Mouse (Mus musculus): ENCODE measurements around the gene Fam228b. TPM values are rescaled to one million over a fixed set of nuclear protein-coding genes. Genes with fewer than 3 reads are reported as not detected.
"Not testable (repeated sequence)": the region's sequence is repeated elsewhere in the genome, so short reads cannot be mapped to it uniquely, and the experiment has no call there.

Gene Fam228b
- 3.1 and 3.5 TPM in 2 replicates for polyA plus RNA-seq (2015; fragmentation: Nextera tagmentation; extraction: Ambion mirVana)

DNA sequence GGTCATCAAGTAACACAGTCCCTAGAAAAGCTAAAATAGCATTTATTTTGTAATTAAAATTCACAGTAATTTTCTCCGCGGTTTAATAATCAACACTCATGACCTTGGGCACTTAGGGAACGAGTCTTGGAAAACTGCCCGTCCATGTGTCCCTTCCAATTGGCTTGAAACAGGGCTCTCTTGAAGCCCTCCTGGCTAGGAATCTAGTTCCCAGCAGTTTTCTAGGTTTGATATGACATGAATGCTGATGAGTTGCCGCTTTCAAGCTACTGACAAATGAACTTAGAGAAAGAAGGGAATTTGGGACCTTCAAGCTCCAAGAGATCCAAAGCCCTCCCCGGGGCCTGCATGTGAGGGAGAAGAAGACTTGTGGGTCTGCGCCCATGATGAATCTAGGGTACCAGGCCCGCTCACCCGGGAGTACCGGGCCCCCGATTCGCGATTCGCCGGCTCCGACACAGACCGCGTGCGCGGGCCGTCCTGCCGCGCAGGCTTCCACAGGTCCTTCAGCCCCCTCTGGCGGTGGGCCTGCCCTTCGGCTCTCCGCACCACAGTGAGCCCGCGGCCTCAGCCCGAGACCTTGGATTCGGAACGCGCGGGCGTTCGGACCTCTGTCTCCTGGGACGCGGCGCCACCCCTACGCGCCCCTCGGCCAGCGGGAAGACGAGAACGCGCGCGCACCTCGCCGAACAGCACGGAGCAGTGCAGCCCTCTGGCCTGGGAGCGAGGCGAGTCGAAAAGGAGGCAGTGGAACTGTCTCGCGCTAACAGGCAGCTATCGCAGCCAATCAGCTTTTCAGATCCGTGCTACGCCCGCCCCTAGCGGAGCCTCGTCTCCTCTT is at the start of gene Fam228b, which contains the start of gene Pfn4:
Gene Fam228b, minus strand, starts transcription at position 776 of the 841 bp plus-strand sequence.
Gene Pfn4, plus strand, starts transcription at position 531 of the 841 bp plus-strand sequence.
- Histone ChIP-seq H3K9ac (peak within 1 kb of the TSS; percentile 68; the same call in 1 of the 2 replicates), H3K4me3 (replicated peaks) (peak within 1 kb of the TSS; percentile 73), H3K27me3 (replicated peaks) (no peaks in the 10 kb centered on the region), H3K27ac (peak within 1 kb of the TSS; percentile 86), H3K4me1 (0 out of 2 replicates have a peak, but pooled peaks cover 3% of the 10 kb centered on the region), H3K36me3 (no peaks in the 10 kb centered on the region), H3K4me2 (peak within 1 kb of the TSS; percentile 87), H3K9me3 (no peaks in the 10 kb centered on the region)
- 2% methylated on average over 61 of the region's 61 CpGs for WGBS
- ATAC-seq (ENCODE audit: insufficient read depth, low FRiP score, low read depth), result peak; percentile 97

DNA sequence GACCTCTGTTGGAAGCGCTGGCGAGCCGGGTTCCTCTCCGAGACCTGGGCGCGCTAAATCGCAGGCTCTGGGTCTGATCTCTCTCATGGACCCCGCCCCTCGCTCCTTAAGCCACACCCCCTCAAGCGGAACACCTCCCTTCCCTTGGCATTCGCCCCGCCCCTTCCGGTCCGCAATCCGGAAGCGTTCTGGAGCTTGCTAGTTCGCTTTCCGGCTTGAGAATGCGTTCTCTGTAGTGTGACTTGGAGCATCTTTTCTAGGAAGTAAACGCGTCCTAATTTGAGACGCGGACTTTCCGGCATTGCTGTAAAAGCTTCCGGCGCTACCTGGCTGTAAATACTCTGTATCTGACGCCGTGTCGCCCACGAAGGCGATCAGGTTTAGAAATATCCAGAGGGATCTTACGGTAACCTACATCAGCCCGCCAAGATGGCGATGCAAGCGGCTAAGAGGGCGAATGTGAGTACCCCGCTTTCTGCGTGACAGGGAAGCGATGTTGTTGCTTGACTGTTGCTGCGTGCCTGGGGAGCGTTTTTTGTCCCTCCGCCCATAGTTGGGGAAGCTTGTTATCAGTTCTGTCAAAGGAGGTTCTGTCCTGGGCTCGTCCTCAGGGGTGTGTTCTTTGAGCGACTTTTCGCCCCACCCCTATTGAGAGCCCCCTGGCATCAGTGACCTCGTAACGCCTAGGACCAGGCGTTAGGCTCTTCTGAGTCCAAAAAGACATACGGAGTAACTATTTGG is 48.5 kb upstream of the Fam228b start, which contains the start of gene Sf3b6:
Gene Sf3b6, plus strand, starts transcription at position 184 of the 741 bp plus-strand sequence.
- Histone ChIP-seq H3K4me2 (peak within 1 kb of the TSS; percentile 78), H3K9ac (peak within 1 kb of the TSS; percentile 74), H3K9me3 (no peaks in the 10 kb centered on the region), H3K27me3 (replicated peaks) (no peaks in the 10 kb centered on the region), H3K4me1 (peaks cover 6% of the 10 kb centered on the region; the same call in 1 of the 2 replicates), H3K4me3 (replicated peaks) (peak within 1 kb of the TSS; percentile 75), H3K36me3 (0 out of 2 replicates have a peak, but pooled peaks cover 6% of the 10 kb centered on the region), H3K27ac (peak within 1 kb of the TSS; percentile 97)
- ATAC-seq (ENCODE audit: insufficient read depth, low FRiP score, low read depth), result peak; percentile 97
- WGBS, result under 1% methylated on average over 49 of the region's 49 CpGs

DNA sequence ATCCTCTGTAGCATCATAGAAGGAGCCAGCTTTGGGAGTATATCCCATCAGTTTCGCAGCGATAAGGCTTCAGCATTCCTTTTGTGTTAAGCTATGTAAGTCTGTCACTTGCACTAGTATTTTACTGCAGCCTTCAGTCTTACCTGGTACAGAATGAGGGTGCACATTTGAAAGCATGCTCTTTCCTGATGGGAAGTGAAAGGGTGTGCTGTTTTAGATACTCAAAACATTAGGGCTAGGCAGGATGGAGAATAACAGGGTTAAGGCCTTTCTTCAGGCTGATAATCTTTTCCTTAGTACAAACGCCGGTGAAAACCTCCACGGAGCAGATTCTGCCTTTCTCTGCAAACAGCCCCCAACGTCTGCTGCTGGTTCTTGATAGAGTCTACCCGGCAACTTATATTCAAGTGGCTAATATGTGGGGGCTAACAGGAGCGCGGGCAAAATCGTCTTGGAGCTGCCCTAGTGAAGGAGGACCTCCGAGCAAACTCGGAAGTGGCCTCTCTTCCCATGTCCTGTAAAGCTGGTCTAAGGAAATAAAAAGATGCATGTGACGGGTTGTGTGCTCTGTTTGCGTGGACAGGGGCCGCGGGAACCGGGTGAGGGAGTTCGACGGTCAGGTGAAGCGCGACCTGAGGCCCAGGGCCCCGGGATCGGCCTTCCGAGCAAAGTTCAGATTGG is 47.8 kb upstream of the Fam228b start:
- Histone ChIP-seq H3K9me3 (no peaks in the 10 kb centered on the region), H3K4me1 (peaks cover 6% of the 10 kb centered on the region; the same call in 1 of the 2 replicates), H3K27ac (peak overlapping the region; percentile 97), H3K36me3 (0 out of 2 replicates have a peak, but pooled peaks cover 5% of the 10 kb centered on the region), H3K4me2 (peak overlapping the region; percentile 78), H3K9ac (peak overlapping the region; percentile 74), H3K4me3 (replicated peaks) (peak overlapping the region; percentile 75), H3K27me3 (replicated peaks) (no peaks in the 10 kb centered on the region)
- no peak; the same call in 1 of the 2 replicates for ATAC-seq (ENCODE audit: insufficient read depth, low FRiP score, low read depth)
- 7% methylated on average over 24 of the region's 24 CpGs for WGBS

DNA sequence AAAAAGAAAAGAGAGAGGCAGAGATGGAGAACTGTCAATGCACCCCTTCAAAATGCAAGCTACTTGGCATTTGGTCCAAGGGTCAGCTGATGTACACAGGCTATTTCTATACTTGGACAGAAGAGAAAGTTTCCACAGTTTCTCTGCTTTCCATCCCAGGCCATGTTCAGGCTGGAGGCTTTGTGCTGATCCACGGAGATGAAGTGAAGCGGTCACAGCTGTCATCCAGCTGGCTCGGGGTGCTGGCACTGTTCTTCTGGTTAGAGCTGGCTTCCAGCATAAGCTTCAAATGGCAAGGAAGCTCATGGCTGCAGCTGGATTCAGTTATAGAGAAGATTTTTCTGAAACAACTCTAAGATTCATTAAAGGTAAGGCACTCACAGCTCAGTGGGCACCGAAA is 44.6 kb upstream of the Fam228b start:
- ATAC-seq (ENCODE audit: insufficient read depth, low FRiP score, low read depth), result no peak
- WGBS, result 69% methylated on average over 4 of the region's 4 CpGs

DNA sequence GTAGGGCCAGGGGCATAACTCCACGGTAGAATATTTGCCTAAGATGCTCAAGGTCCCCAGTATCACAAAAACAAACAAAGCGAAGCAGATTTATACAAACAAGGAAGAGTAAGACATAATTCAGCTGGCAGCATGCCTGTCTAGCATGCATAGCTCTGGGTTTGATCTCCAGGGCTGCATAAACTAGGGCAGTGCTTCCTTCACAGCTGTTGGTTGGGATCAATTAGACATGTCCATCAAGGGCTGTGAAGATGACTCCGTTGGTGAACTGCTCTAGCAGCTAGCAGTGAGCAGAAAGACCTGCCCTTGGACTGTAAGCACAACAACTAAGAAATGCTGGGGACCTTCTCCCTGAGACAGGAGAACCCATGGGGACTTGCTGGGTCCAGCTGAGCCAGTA is 42.6 kb upstream of the Fam228b start:
- H3K4me2 ChIP-seq, result no peak overlapping the region
- H3K9ac ChIP-seq, result no peak overlapping the region
- H3K27me3 ChIP-seq (replicated peaks), result no peaks in the 10 kb centered on the region
- 0 out of 2 replicates have a peak, but pooled peaks cover 3% of the 10 kb centered on the region for H3K4me1 ChIP-seq
- H3K27ac ChIP-seq, result no peak overlapping the region
- no peaks in the 10 kb centered on the region for H3K36me3 ChIP-seq
- no peak overlapping the region for H3K4me3 ChIP-seq (replicated peaks)
- ATAC-seq (ENCODE audit: insufficient read depth, low FRiP score, low read depth), result no peak
- no peaks in the 10 kb centered on the region for H3K9me3 ChIP-seq
- 26% methylated on average over 3 of the region's 3 CpGs for WGBS

More for the DNA sequence above, 44.6 kb upstream of the Fam228b start:
- H3K27me3 ChIP-seq (replicated peaks), result no peaks in the 10 kb centered on the region
- no peak overlapping the region for H3K4me3 ChIP-seq (replicated peaks)
- H3K27ac ChIP-seq, result no peak overlapping the region
- H3K36me3 ChIP-seq, result no peaks in the 10 kb centered on the region
- no peaks in the 10 kb centered on the region for H3K9me3 ChIP-seq
- H3K4me1 ChIP-seq, result peaks cover 6% of the 10 kb centered on the region; the same call in 1 of the 2 replicates
- no peak overlapping the region for H3K9ac ChIP-seq
- no peak overlapping the region for H3K4me2 ChIP-seq

DNA sequence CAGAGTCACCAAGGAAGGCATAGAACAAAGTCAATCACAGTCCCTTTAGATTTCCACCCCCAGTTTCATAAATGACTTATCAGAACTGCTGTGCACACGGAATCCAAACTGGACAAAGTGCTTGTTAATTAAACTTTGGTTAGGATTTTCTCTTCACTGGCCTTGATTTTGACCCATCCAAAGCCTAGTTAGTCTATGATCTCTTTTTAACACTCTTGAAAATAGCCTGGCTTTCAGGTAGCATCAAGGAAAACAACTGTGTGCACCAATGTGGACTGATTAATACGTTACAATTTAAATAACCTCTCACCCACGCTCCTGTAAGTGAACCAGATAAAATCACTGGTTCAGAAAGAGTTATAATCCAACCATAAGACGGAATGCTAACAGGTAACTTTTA is 42.0 kb upstream of the Fam228b start:
- 76% methylated on average over 4 of the region's 4 CpGs for whole genome bisulfite sequencing
- no peak overlapping the region for H3K27ac ChIP-seq
- ATAC-seq (ENCODE audit: insufficient read depth, low FRiP score, low read depth), result no peak

DNA sequence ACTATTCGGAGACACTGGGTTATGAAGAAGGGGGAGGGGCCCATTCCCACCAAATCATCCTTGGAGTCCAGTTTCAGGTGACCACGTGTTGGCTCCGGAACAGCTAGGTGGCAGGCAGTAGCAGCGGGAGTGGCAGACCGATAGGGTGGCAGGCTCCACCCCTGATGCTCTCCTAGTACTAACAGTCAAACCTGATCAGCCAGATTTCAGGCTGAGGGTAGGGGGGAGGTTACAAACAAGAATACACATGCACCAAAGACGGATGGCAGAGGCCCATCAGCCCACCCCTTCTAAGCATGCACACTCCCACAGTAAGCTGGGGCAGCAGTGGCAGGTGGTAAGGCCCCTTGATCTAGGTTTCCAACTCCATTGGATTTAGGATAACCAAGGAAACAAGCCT is 28.4 kb upstream of the Fam228b start:
- not testable (repeated sequence) for H3K27ac ChIP-seq; H3K9me3 ChIP-seq; H3K4me1 ChIP-seq; H3K27me3 ChIP-seq (replicated peaks); H3K4me3 ChIP-seq (replicated peaks); ATAC-seq (ENCODE audit: insufficient read depth, low FRiP score, low read depth); H3K9ac ChIP-seq; H3K36me3 ChIP-seq; H3K4me2 ChIP-seq
- 70% methylated on average over 6 of the region's 6 CpGs for WGBS

More for the DNA sequence above, 42.0 kb upstream of the Fam228b start:
- no peak overlapping the region for H3K9ac ChIP-seq
- H3K27me3 ChIP-seq (replicated peaks), result no peaks in the 10 kb centered on the region
- H3K4me2 ChIP-seq, result no peak overlapping the region
- H3K9me3 ChIP-seq, result no peaks in the 10 kb centered on the region
- H3K4me3 ChIP-seq (replicated peaks), result no peak overlapping the region
- H3K4me1 ChIP-seq, result no peaks in the 10 kb centered on the region
- no peaks in the 10 kb centered on the region for H3K36me3 ChIP-seq

DNA sequence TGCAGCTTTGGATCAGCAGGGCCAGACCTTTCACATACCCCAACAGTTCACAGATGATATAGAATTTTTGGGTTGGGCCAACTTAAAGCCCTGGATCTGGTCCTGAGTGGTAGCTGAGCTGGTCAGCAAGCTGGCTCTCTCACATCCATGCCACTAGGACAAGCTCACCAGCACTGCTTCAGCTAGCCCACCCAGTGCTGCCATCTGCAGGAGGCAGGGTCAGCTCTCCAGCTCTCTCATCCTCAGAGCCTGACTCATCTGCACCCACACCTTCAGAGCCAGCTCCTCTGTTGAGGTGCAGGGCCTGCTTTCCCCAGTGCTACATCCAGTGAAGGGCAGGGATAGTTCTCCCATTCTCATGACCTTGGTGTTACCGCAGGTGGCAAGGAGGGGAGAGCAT is 24.7 kb upstream of the Fam228b start:
- no peaks in the 10 kb centered on the region for H3K9me3 ChIP-seq
- H3K27ac ChIP-seq, result no peak overlapping the region
- H3K36me3 ChIP-seq, result no peaks in the 10 kb centered on the region
- WGBS, result 71% methylated on average over 1 of the region's 1 CpGs
- no peak overlapping the region for H3K9ac ChIP-seq
- no peaks in the 10 kb centered on the region for H3K4me1 ChIP-seq
- H3K4me3 ChIP-seq (replicated peaks), result no peak overlapping the region
- no peak overlapping the region for H3K4me2 ChIP-seq
- no peak for ATAC-seq (ENCODE audit: insufficient read depth, low FRiP score, low read depth)
- H3K27me3 ChIP-seq (replicated peaks), result no peaks in the 10 kb centered on the region

DNA sequence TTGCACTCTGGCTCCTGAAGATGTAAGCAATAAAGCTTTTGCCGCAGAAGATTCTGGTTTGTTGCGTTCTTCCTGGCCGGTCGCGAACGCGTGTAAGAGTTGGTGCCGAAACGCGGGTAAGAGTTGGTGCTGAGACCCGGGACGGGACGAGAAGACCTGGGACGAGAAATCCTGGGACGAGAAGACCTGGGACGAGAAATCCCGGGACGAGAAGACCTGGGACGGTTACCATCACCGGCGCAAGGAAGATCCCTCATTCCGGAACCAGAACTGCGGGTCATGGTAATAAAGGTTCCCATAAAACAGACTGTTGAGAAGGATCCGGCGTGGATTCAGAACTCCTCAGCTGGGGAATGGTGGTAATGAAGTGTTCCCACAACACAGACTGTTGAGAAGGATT is 19.1 kb upstream of the Fam228b start:
- H3K4me3 ChIP-seq (replicated peaks); H3K4me1 ChIP-seq; H3K36me3 ChIP-seq; H3K27me3 ChIP-seq (replicated peaks); H3K4me2 ChIP-seq; H3K27ac ChIP-seq; H3K9me3 ChIP-seq; H3K9ac ChIP-seq; ATAC-seq (ENCODE audit: insufficient read depth, low FRiP score, low read depth): not testable (repeated sequence)
- 95% methylated on average over 25 of the region's 25 CpGs for WGBS

DNA sequence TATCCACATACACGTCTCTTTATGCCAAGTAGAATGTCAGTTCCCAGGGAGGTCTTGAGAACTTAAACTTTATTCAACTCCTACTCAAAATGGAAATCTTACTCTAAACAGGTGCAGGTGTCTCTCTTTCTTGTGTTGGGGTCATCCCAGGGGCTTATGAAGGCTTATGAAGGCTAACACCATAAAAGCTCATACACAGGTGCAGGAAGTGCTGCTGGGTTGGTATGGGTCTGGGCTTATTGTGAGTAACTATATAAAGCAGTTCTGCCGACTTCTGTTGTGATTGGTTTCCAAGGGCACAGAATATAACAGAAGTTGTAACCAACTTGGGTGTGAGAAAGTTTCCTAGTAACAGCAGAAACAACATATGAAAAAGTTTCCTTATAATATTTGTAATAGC is 15.4 kb upstream of the Fam228b start:
- Histone ChIP-seq H3K9ac (no peak overlapping the region), H3K4me3 (replicated peaks) (no peak overlapping the region), H3K9me3 (no peaks in the 10 kb centered on the region), H3K27me3 (replicated peaks) (no peaks in the 10 kb centered on the region), H3K36me3 (no peaks in the 10 kb centered on the region), H3K27ac (no peak overlapping the region), H3K4me1 (no peaks in the 10 kb centered on the region), H3K4me2 (no peak overlapping the region)
- WGBS, result 58% methylated on average over 2 of the region's 2 CpGs
- no peak for ATAC-seq (ENCODE audit: insufficient read depth, low FRiP score, low read depth)

DNA sequence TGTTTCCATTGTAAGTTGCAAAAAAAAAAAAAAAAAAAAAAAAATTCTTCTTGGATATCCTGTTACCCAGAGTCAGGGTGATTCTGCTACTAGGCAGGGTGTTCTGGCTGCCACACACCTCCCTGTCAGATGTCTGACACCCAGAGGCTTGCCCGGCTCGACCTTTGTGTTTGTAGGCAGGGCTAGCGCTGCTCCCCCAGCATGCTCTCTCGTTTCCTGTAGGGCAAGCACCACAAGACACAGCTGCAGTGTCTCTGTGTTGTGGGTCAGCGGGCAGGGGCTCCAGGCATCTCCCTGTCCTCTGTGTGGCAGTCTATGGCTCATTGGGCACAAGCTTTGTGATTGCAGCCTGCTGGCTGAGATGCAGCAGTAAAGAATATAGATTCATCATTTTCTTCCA is 14.5 kb upstream of the Fam228b start:
- Histone ChIP-seq H3K4me1 (no peaks in the 10 kb centered on the region), H3K9ac (no peak overlapping the region), H3K27ac (no peak overlapping the region), H3K36me3 (no peaks in the 10 kb centered on the region), H3K9me3 (no peaks in the 10 kb centered on the region), H3K27me3 (replicated peaks) (no peaks in the 10 kb centered on the region), H3K4me3 (replicated peaks) (no peak overlapping the region), H3K4me2 (no peak overlapping the region)
- no peak for ATAC-seq (ENCODE audit: insufficient read depth, low FRiP score, low read depth)
- WGBS, result 59% methylated on average over 5 of the region's 5 CpGs
